Mouse (Mus musculus): ENCODE measurements at regions not wholly inside any gene's neighbourhood (a gene's known extent, or its start where the extent isn't known, plus 50 kb on each side); places are given as distances from the start of the nearest gene placed in this dataset.

DNA sequence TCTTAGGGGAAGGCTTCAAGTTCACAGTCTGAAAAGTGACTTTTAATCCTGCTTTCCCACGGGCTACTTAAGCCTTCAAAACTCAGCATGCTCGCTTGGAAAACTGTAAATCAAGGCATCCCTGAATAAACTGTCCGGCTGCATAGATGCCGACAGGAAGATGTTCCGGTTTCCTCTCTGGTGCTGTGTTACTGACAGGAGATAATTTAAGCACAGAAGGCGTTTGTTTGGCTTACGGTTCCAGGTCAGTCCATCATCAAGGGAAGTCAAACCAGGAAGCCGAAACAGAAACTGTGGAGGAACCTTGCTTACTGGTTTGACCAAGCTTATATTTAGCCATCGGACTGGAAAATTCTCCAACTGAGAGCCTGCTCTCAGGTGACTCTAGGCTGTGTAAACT lies 52.6 kb upstream of the Prkcq start:
- no peak for DNase-seq (ENCODE audit: low spot score)

Measured in embryo, embryonic 10.5 days (tissue).